Mouse (Mus musculus): ENCODE results near the gene Tyw3. TPM values are rescaled to one million over a fixed set of nuclear protein-coding genes. Genes with fewer than 3 reads are reported as not detected.
A peak's percentile ranks its signal among the peaks of the same experiment; 100 is the strongest.

Gene Tyw3
- polyA plus RNA-seq, 1 experiment from 2014 or later, result 8.1 TPM

DNA sequence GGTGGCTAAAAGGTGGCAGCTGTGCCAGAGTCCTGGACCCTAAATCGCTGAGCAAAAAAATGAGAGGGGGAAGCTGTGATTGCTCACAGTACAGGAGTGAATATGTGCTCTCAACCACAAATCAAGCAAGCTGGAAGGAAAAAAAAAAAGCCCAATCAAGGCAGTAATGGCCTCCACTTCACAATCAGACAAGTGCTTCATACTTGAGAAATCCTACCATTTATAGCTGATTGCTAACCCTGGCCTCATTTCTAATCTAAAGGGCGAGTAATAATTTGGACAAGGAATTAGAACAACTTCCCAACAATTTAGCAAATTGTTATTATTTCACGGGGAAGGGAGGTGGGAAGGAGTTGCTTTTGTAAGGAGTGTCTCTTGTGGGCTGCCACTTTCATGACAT is 31.5 kb downstream of the Tyw3 start:
- no peaks in the 10 kb centered on the region for H3K36me3 ChIP-seq
- H3K9me3 ChIP-seq (replicated peaks), result no peaks in the 10 kb centered on the region
- H3K27me3 ChIP-seq, result peaks cover 10% of the 10 kb centered on the region; the same call in 1 of the 2 replicates
- no peak for ATAC-seq (replicated peaks; ENCODE audit: insufficient number of reproducible peaks, insufficient read depth, low FRiP score, low read depth)
- H3K9ac ChIP-seq, result no peak overlapping the region
- H3K4me3 ChIP-seq, result no peak overlapping the region
- H3K27ac ChIP-seq, result no peak overlapping the region
- 72% methylated on average over 3 of the region's 3 CpGs for WGBS
- H3K4me2 ChIP-seq, result no peak overlapping the region
- H3K4me1 ChIP-seq (replicated peaks), result 0 out of 2 replicates have a peak, but pooled peaks cover 3% of the 10 kb centered on the region

DNA sequence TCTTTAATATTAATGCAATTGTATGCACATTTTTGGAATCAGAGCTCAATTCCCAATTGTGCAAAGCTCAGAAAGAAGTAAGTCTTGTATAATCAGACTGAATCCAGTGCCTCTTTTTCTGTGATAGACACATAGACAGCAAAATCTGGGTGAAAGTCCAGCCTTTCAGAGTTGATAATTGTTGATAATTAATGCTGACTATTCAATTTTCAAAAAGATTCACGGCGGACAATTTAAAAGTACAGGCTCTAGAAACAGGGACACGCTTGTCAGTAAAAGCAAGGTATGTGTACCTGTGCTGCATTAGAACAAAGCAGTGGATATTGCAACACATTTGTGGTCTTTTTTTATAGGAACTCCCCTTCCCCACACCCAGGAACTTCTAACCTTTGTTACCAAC is 34.7 kb downstream of the Tyw3 start:
- no peak overlapping the region for H3K4me2 ChIP-seq
- 92% methylated on average over 3 of the region's 3 CpGs for WGBS
- 0 out of 2 replicates have a peak, but pooled peaks cover 3% of the 10 kb centered on the region for H3K4me1 ChIP-seq (replicated peaks)
- no peaks in the 10 kb centered on the region for H3K36me3 ChIP-seq
- H3K27ac ChIP-seq, result no peak overlapping the region
- no peaks in the 10 kb centered on the region for H3K27me3 ChIP-seq
- no peak for ATAC-seq (replicated peaks; ENCODE audit: insufficient number of reproducible peaks, insufficient read depth, low FRiP score, low read depth)
- no peak overlapping the region for H3K9ac ChIP-seq
- no peak overlapping the region for H3K4me3 ChIP-seq
- H3K9me3 ChIP-seq (replicated peaks), result no peaks in the 10 kb centered on the region

GRCm38 (mm10) chr3:154551035-154551411 is 45.9 kb downstream of the Tyw3 start:
- no peak overlapping the region for H3K9ac ChIP-seq
- no peak for ATAC-seq (replicated peaks; ENCODE audit: insufficient number of reproducible peaks, insufficient read depth, low FRiP score, low read depth)
- H3K4me1 ChIP-seq (replicated peaks), result peaks cover 9% of the 10 kb centered on the region; the same call in 1 of the 2 replicates
- no peaks in the 10 kb centered on the region for H3K36me3 ChIP-seq
- H3K4me3 ChIP-seq, result no peak overlapping the region
- no peak overlapping the region for H3K4me2 ChIP-seq
- no peaks in the 10 kb centered on the region for H3K9me3 ChIP-seq (replicated peaks)
- H3K27ac ChIP-seq, result no peak overlapping the region
- peaks cover 34% of the 10 kb centered on the region for H3K27me3 ChIP-seq
- WGBS, result 56% methylated on average over 5 of the region's 5 CpGs

DNA sequence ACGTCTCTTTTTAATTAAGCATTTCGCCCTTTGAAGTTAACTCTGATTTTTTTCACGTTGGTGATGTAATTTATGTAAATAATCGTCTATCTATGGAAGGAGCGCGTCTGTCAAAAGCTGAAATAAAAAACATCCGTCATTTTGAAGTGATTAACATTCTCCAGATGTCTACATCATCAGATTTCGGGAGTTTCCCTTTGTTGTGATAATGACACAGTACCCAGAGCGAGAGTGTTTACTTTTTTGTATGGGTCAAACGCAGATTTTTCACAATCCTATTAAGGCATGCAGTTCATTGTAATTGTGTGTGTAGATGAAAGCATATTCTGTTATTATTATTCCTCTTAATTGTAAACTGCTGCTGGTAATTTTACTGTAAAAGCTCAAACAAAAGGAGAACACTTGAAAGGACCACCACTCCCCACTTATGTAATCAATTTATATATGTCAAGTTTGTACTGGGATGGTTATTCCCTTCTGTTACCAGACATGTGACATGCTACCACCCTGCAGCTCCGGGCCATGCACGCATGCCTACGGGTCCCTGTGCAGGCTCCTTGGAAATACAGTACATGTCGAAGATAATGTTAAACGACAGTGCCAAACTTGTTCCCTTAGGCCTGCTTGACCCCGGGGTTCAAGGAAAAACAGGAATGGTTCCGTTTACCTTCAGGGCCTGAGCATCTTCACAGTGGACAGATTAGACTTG is 46.4 kb downstream of the Tyw3 start:
- Histone ChIP-seq H3K27ac (no peak overlapping the region), H3K9ac (no peak overlapping the region), H3K9me3 (replicated peaks) (no peaks in the 10 kb centered on the region), H3K36me3 (no peaks in the 10 kb centered on the region), H3K4me1 (replicated peaks) (peaks cover 9% of the 10 kb centered on the region; the same call in 1 of the 2 replicates), H3K4me3 (no peak overlapping the region), H3K4me2 (no peak overlapping the region), H3K27me3 (peaks cover 35% of the 10 kb centered on the region)
- whole genome bisulfite sequencing, result 52% methylated on average over 17 of the region's 17 CpGs
- no peak for ATAC-seq (replicated peaks; ENCODE audit: insufficient number of reproducible peaks, insufficient read depth, low FRiP score, low read depth)

DNA sequence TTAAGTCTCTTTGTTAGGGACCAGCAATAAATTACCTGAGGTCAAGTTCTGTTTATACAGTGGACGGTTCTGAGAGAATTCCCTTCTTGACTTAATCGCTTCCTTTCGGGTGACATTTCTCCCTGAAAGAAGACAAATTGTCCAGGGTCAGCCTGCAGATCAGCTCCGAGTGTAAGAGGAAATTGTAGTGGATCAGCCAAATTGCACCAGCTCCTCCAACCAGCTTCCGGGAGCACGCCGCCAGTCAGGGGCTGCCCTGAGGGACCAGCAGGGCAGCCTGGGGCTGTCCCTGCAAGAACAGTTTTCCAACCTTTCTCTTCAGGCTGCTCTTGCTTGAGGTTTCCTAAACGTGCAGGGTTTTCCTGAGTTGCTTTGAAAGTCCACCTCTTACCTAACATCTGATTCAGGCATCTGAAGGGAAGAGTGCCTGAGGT is 48.0 kb downstream of the Tyw3 start:
- Histone ChIP-seq H3K4me1 (replicated peaks) (peaks cover 9% of the 10 kb centered on the region; the same call in 1 of the 2 replicates), H3K9ac (no peak overlapping the region), H3K27ac (no peak overlapping the region), H3K36me3 (no peaks in the 10 kb centered on the region), H3K27me3 (peaks cover 40% of the 10 kb centered on the region), H3K4me3 (no peak overlapping the region), H3K9me3 (replicated peaks) (no peaks in the 10 kb centered on the region), H3K4me2 (no peak overlapping the region)
- WGBS, result 28% methylated on average over 8 of the region's 8 CpGs
- ATAC-seq (replicated peaks; ENCODE audit: insufficient number of reproducible peaks, insufficient read depth, low FRiP score, low read depth), result no peak

- no peaks in the 10 kb centered on the region for H3K36me3 ChIP-seq
- H3K9ac ChIP-seq, result no peak overlapping the region
- peaks cover 40% of the 10 kb centered on the region for H3K27me3 ChIP-seq
- WGBS, result 8% methylated on average over 20 of the region's 20 CpGs
- peak overlapping the region; percentile 51 for H3K4me2 ChIP-seq
- H3K9me3 ChIP-seq (replicated peaks), result no peaks in the 10 kb centered on the region
- H3K27ac ChIP-seq, result no peak overlapping the region
- ATAC-seq (replicated peaks; ENCODE audit: insufficient number of reproducible peaks, insufficient read depth, low FRiP score, low read depth), result no peak
- peaks cover 9% of the 10 kb centered on the region; the same call in 1 of the 2 replicates for H3K4me1 ChIP-seq (replicated peaks)
- H3K4me3 ChIP-seq, result peak overlapping the region; percentile 33
Observed at GRCm38 (mm10) chr3:154547549-154548426, 49.1 kb downstream of the Tyw3 start.

GRCm38 (mm10) chr3:154546234-154546633 is 50.7 kb downstream of the Tyw3 start:
- no peak for ATAC-seq (replicated peaks; ENCODE audit: insufficient number of reproducible peaks, insufficient read depth, low FRiP score, low read depth)
- Histone ChIP-seq H3K36me3 (no peaks in the 10 kb centered on the region), H3K27me3 (peaks cover 35% of the 10 kb centered on the region), H3K4me2 (no peak overlapping the region), H3K9ac (no peak overlapping the region), H3K9me3 (replicated peaks) (no peaks in the 10 kb centered on the region), H3K4me1 (replicated peaks) (peaks cover 9% of the 10 kb centered on the region; the same call in 1 of the 2 replicates), H3K27ac (no peak overlapping the region), H3K4me3 (no peak overlapping the region)
- 37% methylated on average over 4 of the region's 4 CpGs for WGBS

DNA sequence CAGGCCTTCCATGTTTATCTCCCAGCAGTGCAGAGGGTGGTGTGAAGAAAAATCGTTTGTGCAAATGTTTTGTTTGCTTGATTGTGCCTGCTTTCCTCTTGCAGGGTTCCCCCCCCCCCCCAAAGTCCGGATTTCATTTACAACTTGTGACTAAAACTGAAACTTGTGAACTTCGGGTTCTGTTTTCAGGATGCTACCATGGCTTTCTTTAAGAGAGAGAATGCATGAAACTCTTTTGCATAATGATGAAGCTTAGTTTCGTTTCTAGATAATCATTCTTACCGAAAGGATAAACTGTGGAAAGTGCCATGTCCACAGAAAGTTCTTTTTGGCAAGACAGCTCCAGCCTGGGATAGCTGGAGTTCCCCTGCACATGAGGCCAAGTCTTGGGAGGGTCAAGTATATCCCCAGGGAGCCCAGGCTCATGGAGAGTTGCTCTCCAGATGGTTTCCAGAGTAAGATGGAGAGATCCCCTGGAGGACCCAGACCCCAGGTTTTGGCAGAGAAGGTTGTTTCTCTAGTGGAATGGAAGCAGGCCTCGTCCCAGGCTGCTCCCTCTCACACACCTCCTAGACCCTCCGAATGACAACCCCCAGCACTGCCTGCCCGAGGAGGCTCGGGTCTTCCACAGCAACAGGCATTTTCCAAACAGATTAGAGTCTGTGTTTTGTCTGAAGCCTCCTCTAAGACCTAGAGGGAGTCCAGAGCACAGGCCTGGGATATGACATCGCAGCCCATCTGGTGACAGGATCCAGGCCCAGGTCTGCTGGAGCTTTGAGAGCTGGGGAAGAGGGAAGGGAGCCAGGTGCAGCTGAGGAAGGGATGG is 56.6 kb downstream of the Tyw3 start:
- 44% methylated on average over 10 of the region's 10 CpGs for WGBS
- ATAC-seq (replicated peaks; ENCODE audit: insufficient number of reproducible peaks, insufficient read depth, low FRiP score, low read depth), result no peak
- H3K4me1 ChIP-seq (replicated peaks), result no peaks in the 10 kb centered on the region
- H3K4me3 ChIP-seq, result no peak overlapping the region
- H3K9me3 ChIP-seq (replicated peaks), result no peaks in the 10 kb centered on the region
- H3K4me2 ChIP-seq, result no peak overlapping the region
- no peak overlapping the region for H3K27ac ChIP-seq
- H3K27me3 ChIP-seq, result 0 out of 2 replicates have a peak, but pooled peaks cover 2% of the 10 kb centered on the region
- H3K36me3 ChIP-seq, result no peaks in the 10 kb centered on the region
- no peak overlapping the region for H3K9ac ChIP-seq

- no peaks in the 10 kb centered on the region for H3K9me3 ChIP-seq (replicated peaks)
- H3K4me3 ChIP-seq, result no peak overlapping the region
- no peaks in the 10 kb centered on the region for H3K27me3 ChIP-seq
- no peak for ATAC-seq (replicated peaks; ENCODE audit: insufficient number of reproducible peaks, insufficient read depth, low FRiP score, low read depth)
- no peak overlapping the region for H3K9ac ChIP-seq
- H3K36me3 ChIP-seq, result no peaks in the 10 kb centered on the region
- H3K4me2 ChIP-seq, result no peak overlapping the region
- WGBS, result 69% methylated on average over 5 of the region's 5 CpGs
- H3K27ac ChIP-seq, result no peak overlapping the region
- H3K4me1 ChIP-seq (replicated peaks), result no peaks in the 10 kb centered on the region
Observed at GRCm38 (mm10) chr3:154536134-154536533, 60.8 kb downstream of the Tyw3 start.

DNA sequence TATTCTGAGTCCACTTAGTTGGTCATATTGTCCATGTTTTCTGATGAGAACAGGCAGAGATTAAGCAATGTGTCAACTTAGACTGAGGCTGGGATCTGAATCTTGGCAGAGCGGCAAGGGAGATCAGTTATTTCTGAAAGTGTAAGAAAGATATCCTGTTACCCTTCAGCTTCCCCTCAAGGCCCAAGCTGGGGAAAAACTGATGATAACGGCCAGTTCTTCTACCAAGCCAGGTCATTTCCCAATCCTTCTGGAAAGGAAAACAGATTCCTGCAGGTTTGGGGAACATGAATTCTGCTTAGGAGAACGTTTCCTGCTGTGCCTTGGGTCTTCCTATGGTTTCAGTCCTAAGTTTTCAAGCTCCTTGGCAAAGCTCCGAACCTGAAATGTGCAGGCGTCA is 63.7 kb downstream of the Tyw3 start:
- 56% methylated on average over 5 of the region's 5 CpGs for WGBS
- Histone ChIP-seq H3K4me1 (replicated peaks) (no peaks in the 10 kb centered on the region), H3K9me3 (replicated peaks) (no peaks in the 10 kb centered on the region), H3K36me3 (no peaks in the 10 kb centered on the region), H3K27me3 (no peaks in the 10 kb centered on the region), H3K4me2 (no peak overlapping the region), H3K4me3 (no peak overlapping the region), H3K27ac (no peak overlapping the region), H3K9ac (no peak overlapping the region)
- no peak for ATAC-seq (replicated peaks; ENCODE audit: insufficient number of reproducible peaks, insufficient read depth, low FRiP score, low read depth)

GRCm38 (mm10) chr3:154528973-154529372 is 67.9 kb downstream of the Tyw3 start:
- Histone ChIP-seq H3K36me3 (no peaks in the 10 kb centered on the region), H3K4me3 (no peak overlapping the region), H3K4me2 (no peak overlapping the region), H3K9me3 (replicated peaks) (no peaks in the 10 kb centered on the region), H3K9ac (no peak overlapping the region), H3K27me3 (no peaks in the 10 kb centered on the region; the same call in 1 of the 2 replicates), H3K4me1 (replicated peaks) (no peaks in the 10 kb centered on the region), H3K27ac (no peak overlapping the region)
- no peak for ATAC-seq (replicated peaks; ENCODE audit: insufficient number of reproducible peaks, insufficient read depth, low FRiP score, low read depth)
- WGBS, result 29% methylated on average over 5 of the region's 5 CpGs

Measured in heart, embryonic 15.5 days (tissue).